Mouse (Mus musculus) C2C12 (cell line): ENCODE measurements around the gene Kctd17. TPM values are rescaled to one million over a fixed set of nuclear protein-coding genes. Genes with fewer than 3 reads are reported as not detected.

ENCODE experiments used
- H3K27me3 ChIP-seq: one replicate; pipeline ENCODE4 v1.6.1; 2011; ENCODE audit not compliant: control insufficient read depth, insufficient read depth, insufficient read length
- H3K36me3 ChIP-seq: one replicate; pipeline ENCODE4 v1.6.1; 2011; ENCODE audit not compliant: control insufficient read depth, insufficient read depth
- H3K4me3 ChIP-seq: one replicate; pipeline ENCODE4 v1.5.1; 2011; ENCODE audit warnings: mild to moderate bottlenecking, control low read depth; ENCODE audit not compliant: poor library complexity, insufficient read depth, severe bottlenecking
- H3K79me2 ChIP-seq: one replicate; pipeline ENCODE4 v1.6.1; 2011; ENCODE audit not compliant: control insufficient read depth, insufficient read depth
- H3K79me3 ChIP-seq: one replicate; pipeline ENCODE4 v1.6.1; 2011; ENCODE audit warnings: low read depth, control low read depth
- H3ac ChIP-seq: one replicate; pipeline ENCODE3; 2011; ENCODE audit warnings: low read depth; ENCODE audit not compliant: control insufficient read depth, insufficient read length
- CEBPB ChIP-seq: IDR thresholded peaks from one replicate; pipeline ENCODE4 v1.6.1; 2011; ENCODE audit warnings: low read depth, mild to moderate bottlenecking, control low read depth, moderate library complexity
- CTCF ChIP-seq: IDR thresholded peaks from one replicate; pipeline ENCODE4 v1.5.1; 2011; ENCODE audit not compliant: control insufficient read depth, insufficient read depth, insufficient read length
- FOSL1 ChIP-seq: IDR thresholded peaks from one replicate; pipeline ENCODE4 v1.8.0; 2011; ENCODE audit warnings: mild to moderate bottlenecking, low read length; ENCODE audit not compliant: poor library complexity, insufficient read depth, severe bottlenecking
- MAX ChIP-seq: IDR thresholded peaks from one replicate; pipeline ENCODE4 v1.6.1; 2011; ENCODE audit warnings: mild to moderate bottlenecking, control low read depth
- MYOD1 ChIP-seq: IDR thresholded peaks from one replicate; pipeline ENCODE4 v1.6.1; 2011; ENCODE audit warnings: low read depth; ENCODE audit not compliant: control insufficient read depth, insufficient read length
- MYOG ChIP-seq: IDR thresholded peaks from one replicate; pipeline ENCODE4 v1.6.1; 2011; ENCODE audit not compliant: control insufficient read depth, insufficient read length; ENCODE audit errors: extremely low read depth
- USF1 ChIP-seq: IDR thresholded peaks from one replicate; pipeline ENCODE4 v1.6.1; 2011; ENCODE audit warnings: low read depth, mild to moderate bottlenecking, control low read depth, moderate library complexity
- polyA plus RNA-seq: library from polyadenylated mRNA; unstranded; fragments of >200 nt; fragmentation: generic; extraction: Trizol; gene quantifications from one replicate; pipeline ENCODE4 v1.2.1, GENCODE M21; 2012; ENCODE audit warnings: missing spikeins

Kctd17 gene
- polyA plus RNA-seq, 1 experiment = 228 TPM

DNA sequence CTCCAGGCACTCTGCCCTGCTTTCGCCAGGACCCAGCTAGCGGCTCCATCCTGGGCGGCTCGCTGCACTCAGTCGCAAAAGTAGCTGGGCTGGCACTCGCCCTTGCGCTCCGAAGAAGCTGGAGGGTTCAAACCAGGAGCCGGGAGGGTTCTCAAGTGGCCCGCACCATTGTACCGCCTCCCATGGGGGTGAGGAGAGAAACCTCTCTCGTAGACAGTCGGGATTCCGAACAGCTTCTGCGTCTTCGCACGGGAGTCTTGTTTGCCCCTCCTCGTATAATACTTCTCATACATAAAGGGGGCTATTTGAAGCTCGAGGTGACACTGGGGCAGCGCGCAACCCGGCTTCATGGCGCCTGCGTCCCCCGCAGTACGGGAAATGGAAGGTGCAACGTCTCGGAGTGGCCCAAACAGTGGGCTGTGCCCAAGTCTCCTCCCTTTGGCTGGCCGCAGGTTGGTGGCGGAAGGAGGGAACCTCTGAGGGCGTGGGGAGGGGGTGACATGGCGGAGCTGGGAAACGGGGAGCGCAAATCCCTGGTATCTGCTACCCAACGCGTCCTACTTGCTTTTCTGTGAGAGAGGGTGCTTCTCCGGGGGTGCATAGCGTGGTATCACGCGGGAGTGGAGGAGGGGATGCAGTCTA, 21.9 kb upstream of the Kctd17 start, which contains the start of gene Mpst:
Gene Mpst, plus strand, starts transcription at position 124 of the 642 bp plus-strand sequence.
- H3ac ChIP-seq = peak within 1 kb of the TSS; percentile 78
- no peaks in the 10 kb centered on the region for H3K79me3 ChIP-seq
- no peaks in the 10 kb centered on the region for H3K79me2 ChIP-seq
- H3K4me3 ChIP-seq = peak within 1 kb of the TSS; percentile 82
- H3K27me3 ChIP-seq = no peaks in the 10 kb centered on the region
- H3K36me3 ChIP-seq = no peaks in the 10 kb centered on the region
- TF ChIP-seq MYOG = no peak
- TF ChIP-seq FOSL1 = no peak

DNA sequence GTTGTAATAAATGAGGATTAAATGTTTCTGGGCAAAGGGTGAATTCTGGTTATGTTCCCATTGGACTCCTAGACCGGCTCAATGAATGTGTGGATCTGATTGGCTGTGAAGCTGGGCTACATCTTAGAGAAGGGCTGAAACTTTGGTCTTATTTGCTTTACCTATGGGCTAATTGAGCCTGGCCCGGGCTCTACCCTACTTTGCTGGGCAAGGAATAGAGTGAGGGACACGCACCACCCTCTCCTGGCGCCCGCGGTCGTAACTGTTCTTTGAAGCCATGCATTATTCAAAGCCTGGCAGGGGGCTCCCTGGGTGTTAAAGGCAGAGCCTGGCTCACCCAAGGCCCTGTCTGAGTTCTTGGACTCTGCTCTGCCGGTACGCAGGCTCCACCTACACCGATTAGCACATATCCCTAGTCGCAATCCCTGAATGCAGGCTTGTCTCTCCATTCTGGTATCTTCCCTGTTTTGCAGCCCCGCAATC, 18.8 kb upstream of the Kctd17 start:
- Histone ChIP-seq H3K79me2 (no peaks in the 10 kb centered on the region), H3K4me3 (no peak overlapping the region), H3K36me3 (no peaks in the 10 kb centered on the region), H3K27me3 (no peaks in the 10 kb centered on the region), H3K79me3 (no peaks in the 10 kb centered on the region), H3ac (no peak overlapping the region)
- TF ChIP-seq CEBPB (no peak), MYOG (no peak), USF1 (no peak), MAX (no peak), FOSL1 (no peak), CTCF (no peak), MYOD1 (no peak)

DNA sequence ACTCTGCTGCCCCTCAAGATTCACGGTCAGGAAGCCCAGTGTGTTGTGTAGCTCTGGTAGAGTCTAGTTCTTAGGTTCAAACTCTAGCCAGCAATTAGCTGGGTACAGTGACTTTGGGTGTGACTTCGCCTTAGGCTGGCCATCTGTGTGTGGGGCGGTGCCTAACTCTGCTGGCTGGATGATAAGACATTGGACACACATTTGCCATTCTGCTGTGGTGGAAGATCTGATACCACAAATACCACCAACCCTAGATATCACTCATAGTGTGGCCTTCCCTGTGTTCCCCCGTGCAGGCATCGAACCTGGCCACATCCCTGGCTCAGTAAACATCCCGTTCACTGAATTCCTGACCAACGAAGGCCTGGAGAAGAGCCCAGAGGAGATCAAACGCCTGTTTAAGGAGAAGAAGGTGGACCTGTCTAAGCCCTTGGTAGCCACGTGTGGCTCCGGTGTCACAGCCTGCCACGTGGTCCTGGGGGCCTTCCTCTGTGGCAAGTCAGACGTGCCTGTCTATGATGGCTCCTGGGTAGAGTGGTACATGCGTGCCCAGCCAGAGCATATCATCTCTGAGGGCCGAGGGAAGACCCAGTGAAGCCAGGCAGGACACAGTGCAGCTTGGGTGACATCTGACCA, 15.2 kb upstream of the Kctd17 start:
- TF ChIP-seq FOSL1 (no peak), USF1 (no peak), MAX (no peak), CTCF (no peak)
- Histone ChIP-seq H3K4me3 (no peak overlapping the region), H3ac (no peak overlapping the region), H3K79me3 (no peaks in the 10 kb centered on the region), H3K27me3 (no peaks in the 10 kb centered on the region), H3K79me2 (no peaks in the 10 kb centered on the region), H3K36me3 (no peaks in the 10 kb centered on the region)

GRCm38 (mm10) chr15:78413719-78414117, 14.6 kb upstream of the Kctd17 start:
- Histone ChIP-seq H3K79me2 (no peaks in the 10 kb centered on the region), H3K36me3 (no peaks in the 10 kb centered on the region), H3K27me3 (peaks cover 3% of the 10 kb centered on the region), H3K4me3 (no peak overlapping the region), H3K79me3 (no peaks in the 10 kb centered on the region), H3ac (no peak overlapping the region)
- TF ChIP-seq MYOD1 (no peak), MYOG (no peak), MAX (no peak), USF1 (no peak), FOSL1 (no peak)

DNA sequence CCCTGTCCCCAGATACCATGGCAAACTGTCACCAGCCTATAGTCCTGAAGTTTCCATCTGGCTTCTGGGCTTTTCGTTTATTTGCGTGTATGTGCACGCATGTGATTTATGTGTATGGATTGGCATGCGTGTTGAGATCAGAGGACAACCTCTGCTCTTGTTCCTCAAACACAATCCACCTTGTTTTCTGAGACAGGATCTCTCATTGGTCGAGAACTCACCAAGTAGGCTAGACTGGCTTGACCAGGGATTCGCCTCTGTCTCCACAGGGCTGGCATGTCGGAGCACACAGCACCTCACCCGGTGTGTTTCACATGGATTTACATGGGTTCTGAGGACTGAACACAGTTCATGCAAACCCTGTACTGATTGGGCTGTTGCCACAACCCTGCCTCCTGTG, 14.2 kb upstream of the Kctd17 start:
- Histone ChIP-seq H3K27me3 (peaks cover 7% of the 10 kb centered on the region), H3K79me3 (no peaks in the 10 kb centered on the region), H3K4me3 (no peak overlapping the region), H3K79me2 (no peaks in the 10 kb centered on the region), H3ac (no peak overlapping the region), H3K36me3 (no peaks in the 10 kb centered on the region)
- TF ChIP-seq MAX (no peak), MYOD1 (no peak), USF1 (no peak), MYOG (no peak), CTCF (no peak), FOSL1 (no peak), CEBPB (no peak)

DNA sequence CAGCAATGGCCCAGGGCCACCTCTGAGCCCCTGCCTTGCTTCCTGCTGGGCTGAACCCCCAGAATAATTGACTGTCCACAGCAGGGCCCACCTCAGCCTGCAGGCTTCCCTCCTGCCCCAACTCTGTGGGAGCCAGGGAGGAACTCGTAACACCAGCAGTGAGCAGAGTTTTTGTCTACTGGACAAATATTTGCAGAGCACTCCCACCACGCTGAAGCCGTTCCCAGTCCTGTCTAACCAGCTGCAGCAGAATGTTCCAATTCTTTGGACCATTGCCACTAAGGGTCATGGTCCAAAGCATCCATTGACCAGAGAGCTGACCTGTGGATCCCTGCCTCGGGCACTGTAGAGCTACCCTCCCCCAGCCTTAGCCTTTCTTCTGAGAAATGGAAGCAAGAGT, 11.4 kb upstream of the Kctd17 start:
- H3K4me3 ChIP-seq = no peak overlapping the region
- H3ac ChIP-seq = no peak overlapping the region
- no peaks in the 10 kb centered on the region for H3K79me3 ChIP-seq
- H3K79me2 ChIP-seq = no peaks in the 10 kb centered on the region
- TF ChIP-seq CTCF = no peak
- no peak for TF ChIP-seq FOSL1
- no peak for TF ChIP-seq CEBPB
- no peak for TF ChIP-seq MYOD1
- TF ChIP-seq MYOG = no peak
- TF ChIP-seq MAX = no peak
- TF ChIP-seq USF1 = no peak
- no peaks in the 10 kb centered on the region for H3K36me3 ChIP-seq
- H3K27me3 ChIP-seq = peaks cover 14% of the 10 kb centered on the region
